Mouse (Mus musculus): Measurements from ENCODE around the gene Tspan18. TPM values are rescaled to one million over a fixed set of nuclear protein-coding genes. Genes with fewer than 3 reads are reported as not detected.

The Tspan18 gene
- polyA plus RNA-seq, 1 experiment from 2014 or later = 71.4 TPM

GRCm38 (mm10) chr2:93161914-93162664, 172.2 kb downstream of the Tspan18 start:
- DNase-seq (ENCODE audit: low spot score) = no peak
- H3K4me2 ChIP-seq (replicated peaks; ENCODE audit: low read depth, low read length) = no peak overlapping the region

DNA sequence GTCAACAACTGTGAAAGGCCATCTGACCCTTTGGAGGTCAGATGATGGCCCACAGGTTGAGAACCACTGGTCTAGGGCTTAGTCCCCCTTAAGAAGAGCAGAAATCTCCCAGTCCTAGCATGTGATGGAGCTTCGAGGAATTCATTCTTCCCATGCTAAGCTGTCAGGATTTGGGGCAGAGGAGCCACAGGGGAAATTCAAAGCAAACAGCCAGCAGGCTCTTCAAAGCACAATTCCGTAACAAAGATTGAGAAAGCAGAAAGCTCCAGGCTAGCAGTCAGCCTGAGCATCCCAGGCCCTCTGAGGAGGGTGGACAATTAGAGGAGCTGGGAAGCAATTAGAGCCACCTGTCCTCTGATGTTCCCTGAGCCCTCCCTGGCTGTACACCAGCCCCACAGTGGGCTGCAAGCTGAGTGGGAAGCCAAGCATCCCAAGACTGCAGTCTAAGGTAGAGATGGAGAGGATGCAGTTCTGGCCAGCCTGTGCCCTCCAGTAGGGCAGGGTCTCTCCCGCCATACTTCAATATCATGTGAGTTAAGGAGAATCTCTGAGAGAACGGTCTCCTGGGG, 173.8 kb downstream of the Tspan18 start:
- no peak overlapping the region for H3K9ac ChIP-seq (ENCODE audit: low read depth, low read length)
- WGBS = 74% methylated on average over 4 of the region's 4 CpGs
- H3K27me3 ChIP-seq (ENCODE audit: control insufficient read depth, insufficient read depth, low read length) = no peaks in the 10 kb centered on the region
- no peak overlapping the region for H3K27ac ChIP-seq (ENCODE audit: low read depth, low read length)
- H3K4me1 ChIP-seq (replicated peaks; ENCODE audit: control insufficient read depth, insufficient read depth, low read length) = no peaks in the 10 kb centered on the region
- no peak for ATAC-seq (ENCODE audit: low FRiP score)
- H3K36me3 ChIP-seq (ENCODE audit: control insufficient read depth, insufficient read depth, low read length) = no peaks in the 10 kb centered on the region
- no peak for DNase-seq (ENCODE audit: low spot score)
- no peaks in the 10 kb centered on the region for H3K9me3 ChIP-seq (ENCODE audit: control insufficient read depth, low read length)
- H3K4me2 ChIP-seq (replicated peaks; ENCODE audit: low read depth, low read length) = no peak overlapping the region
- H3K4me3 ChIP-seq (ENCODE audit: low read depth, low read length) = no peak overlapping the region

More at GRCm38 (mm10) chr2:93161914-93162664, 172.2 kb downstream of the Tspan18 start:
- H3K27me3 ChIP-seq (ENCODE audit: control insufficient read depth, insufficient read depth, low read length) = no peaks in the 10 kb centered on the region
- H3K4me3 ChIP-seq (ENCODE audit: low read depth, low read length) = no peak overlapping the region
- H3K27ac ChIP-seq (ENCODE audit: low read depth, low read length) = no peak overlapping the region
- H3K9ac ChIP-seq (ENCODE audit: low read depth, low read length) = no peak overlapping the region
- 82% methylated on average over 7 of the region's 7 CpGs for WGBS
- no peak for ATAC-seq (ENCODE audit: low FRiP score)
- H3K36me3 ChIP-seq (ENCODE audit: control insufficient read depth, insufficient read depth, low read length) = no peaks in the 10 kb centered on the region
- peaks cover 2% of the 10 kb centered on the region; the same call in 1 of the 2 replicates for H3K4me1 ChIP-seq (replicated peaks; ENCODE audit: control insufficient read depth, insufficient read depth, low read length)
- H3K9me3 ChIP-seq (ENCODE audit: control insufficient read depth, low read length) = no peaks in the 10 kb centered on the region

- WGBS = 86% methylated on average over 1 of the region's 1 CpGs
- DNase-seq (ENCODE audit: low spot score) = no peak
- Histone ChIP-seq H3K9me3 (ENCODE audit: control insufficient read depth, low read length) (no peaks in the 10 kb centered on the region), H3K9ac (ENCODE audit: low read depth, low read length) (no peak overlapping the region), H3K4me1 (replicated peaks; ENCODE audit: control insufficient read depth, insufficient read depth, low read length) (no peaks in the 10 kb centered on the region; the same call in 1 of the 2 replicates), H3K4me2 (replicated peaks; ENCODE audit: low read depth, low read length) (no peak overlapping the region), H3K36me3 (ENCODE audit: control insufficient read depth, insufficient read depth, low read length) (no peaks in the 10 kb centered on the region), H3K4me3 (ENCODE audit: low read depth, low read length) (no peak overlapping the region), H3K27me3 (ENCODE audit: control insufficient read depth, insufficient read depth, low read length) (no peaks in the 10 kb centered on the region), H3K27ac (ENCODE audit: low read depth, low read length) (no peak overlapping the region)
- ATAC-seq (ENCODE audit: low FRiP score) = no peak
These were observed 179.7 kb downstream of the Tspan18 start for GRCm38 (mm10) chr2:93154486-93155032.

DNA sequence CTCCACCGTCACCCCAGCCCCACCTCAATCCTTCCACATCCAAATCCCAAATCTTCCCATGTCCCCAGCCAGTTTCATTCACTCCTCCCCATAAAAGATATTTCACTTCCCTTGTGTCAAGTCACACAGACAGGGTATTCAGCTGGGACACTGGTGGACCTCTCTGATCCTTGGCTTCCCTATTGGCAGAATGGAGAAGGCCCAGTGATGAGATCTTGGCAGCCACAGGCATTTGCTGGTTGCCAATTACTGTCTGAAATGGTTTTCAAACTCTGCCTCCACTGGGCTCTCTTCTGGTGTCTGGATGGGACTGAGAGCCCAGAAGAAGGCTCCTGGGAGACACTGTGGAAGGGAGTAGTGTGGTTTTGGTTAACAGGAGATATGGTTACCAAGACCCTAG, 180.5 kb downstream of the Tspan18 start:
- Histone ChIP-seq H3K9me3 (ENCODE audit: control insufficient read depth, low read length) (no peaks in the 10 kb centered on the region), H3K4me2 (replicated peaks; ENCODE audit: low read depth, low read length) (no peak overlapping the region), H3K27ac (ENCODE audit: low read depth, low read length) (no peak overlapping the region), H3K36me3 (ENCODE audit: control insufficient read depth, insufficient read depth, low read length) (no peaks in the 10 kb centered on the region), H3K27me3 (ENCODE audit: control insufficient read depth, insufficient read depth, low read length) (no peaks in the 10 kb centered on the region), H3K4me1 (replicated peaks; ENCODE audit: control insufficient read depth, insufficient read depth, low read length) (no peaks in the 10 kb centered on the region; the same call in 1 of the 2 replicates), H3K9ac (ENCODE audit: low read depth, low read length) (no peak overlapping the region), H3K4me3 (ENCODE audit: low read depth, low read length) (no peak overlapping the region)
- ATAC-seq (ENCODE audit: low FRiP score) = no peak
- no peak for DNase-seq (ENCODE audit: low spot score)
- WGBS = 96% methylated on average over 1 of the region's 1 CpGs

DNA sequence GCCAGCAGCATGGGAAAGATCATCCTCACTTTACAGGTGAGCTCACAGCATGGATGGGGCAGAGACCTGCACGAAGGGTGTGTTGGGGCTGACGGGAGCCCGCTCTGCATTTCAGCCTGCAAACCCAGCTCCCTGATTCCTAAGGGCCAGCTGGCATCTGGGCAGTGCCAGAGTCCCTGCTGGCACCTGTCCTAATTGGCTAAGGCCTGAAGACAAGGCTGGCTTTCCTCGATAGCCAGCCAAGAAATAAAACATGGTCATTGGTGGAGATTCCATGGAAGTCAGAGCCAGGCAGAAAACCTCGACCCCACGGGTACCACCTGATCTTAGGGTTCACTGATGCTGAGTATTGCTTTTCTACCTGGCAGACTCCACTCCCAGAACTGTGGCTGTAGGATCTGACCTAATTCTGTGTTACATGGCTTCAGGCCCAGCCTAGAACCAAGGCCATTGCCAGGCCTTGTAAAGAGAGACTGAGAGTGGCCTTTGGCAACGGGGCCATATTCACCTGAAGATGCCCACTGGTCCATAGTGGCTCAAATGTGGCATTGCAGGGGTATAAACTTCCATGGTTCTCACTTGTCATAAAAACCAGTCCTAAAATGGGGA, 181.3 kb downstream of the Tspan18 start:
- 80% methylated on average over 7 of the region's 7 CpGs for WGBS
- no peaks in the 10 kb centered on the region for H3K36me3 ChIP-seq (ENCODE audit: control insufficient read depth, insufficient read depth, low read length)
- no peaks in the 10 kb centered on the region; the same call in 1 of the 2 replicates for H3K4me1 ChIP-seq (replicated peaks; ENCODE audit: control insufficient read depth, insufficient read depth, low read length)
- ATAC-seq (ENCODE audit: low FRiP score) (no peak), DNase-seq (ENCODE audit: low spot score) (no peak)
- no peaks in the 10 kb centered on the region for H3K27me3 ChIP-seq (ENCODE audit: control insufficient read depth, insufficient read depth, low read length)
- H3K4me2 ChIP-seq (replicated peaks; ENCODE audit: low read depth, low read length) = no peak overlapping the region
- H3K9ac ChIP-seq (ENCODE audit: low read depth, low read length) = no peak overlapping the region
- H3K9me3 ChIP-seq (ENCODE audit: control insufficient read depth, low read length) = no peaks in the 10 kb centered on the region
- no peak overlapping the region for H3K27ac ChIP-seq (ENCODE audit: low read depth, low read length)
- H3K4me3 ChIP-seq (ENCODE audit: low read depth, low read length) = no peak overlapping the region

DNA sequence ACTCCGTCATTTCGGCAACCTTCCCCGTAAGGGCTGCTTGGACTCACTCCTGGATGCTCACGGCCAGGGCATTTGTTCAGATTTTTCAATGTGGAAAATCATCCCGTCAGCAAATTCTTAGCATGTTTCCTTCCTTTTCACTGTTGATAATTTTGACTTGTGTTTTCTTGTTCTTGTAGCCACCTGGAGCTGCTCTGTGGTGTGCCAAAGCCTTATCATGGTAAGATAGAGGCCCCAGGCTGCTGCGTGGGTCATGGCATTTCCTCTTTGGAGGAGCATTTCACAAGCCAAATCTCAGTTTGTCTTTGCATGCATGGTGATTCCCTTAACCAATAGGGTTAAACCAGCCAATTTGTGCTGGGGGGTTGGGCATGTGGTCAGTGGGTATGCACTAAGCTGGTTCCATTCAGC, 182.1 kb downstream of the Tspan18 start:
- ATAC-seq (ENCODE audit: low FRiP score) (no peak), DNase-seq (ENCODE audit: low spot score) (no peak)
- no peak overlapping the region for H3K27ac ChIP-seq (ENCODE audit: low read depth, low read length)
- WGBS = 77% methylated on average over 6 of the region's 6 CpGs
- H3K4me2 ChIP-seq (replicated peaks; ENCODE audit: low read depth, low read length) = no peak overlapping the region
- H3K36me3 ChIP-seq (ENCODE audit: control insufficient read depth, insufficient read depth, low read length) = no peaks in the 10 kb centered on the region
- H3K27me3 ChIP-seq (ENCODE audit: control insufficient read depth, insufficient read depth, low read length) = no peaks in the 10 kb centered on the region
- H3K9me3 ChIP-seq (ENCODE audit: control insufficient read depth, low read length) = no peaks in the 10 kb centered on the region
- no peak overlapping the region for H3K9ac ChIP-seq (ENCODE audit: low read depth, low read length)
- H3K4me1 ChIP-seq (replicated peaks; ENCODE audit: control insufficient read depth, insufficient read depth, low read length) = no peaks in the 10 kb centered on the region; the same call in 1 of the 2 replicates
- no peak overlapping the region for H3K4me3 ChIP-seq (ENCODE audit: low read depth, low read length)

Other genes with a start within 250 kb of the Tspan18 start
- 204 and 221 TPM in 2 replicates for gene Trp53i11, start 147.0 kb downstream of the Tspan18 start, polyA plus RNA-seq (2014; fragmentation: Nextera tagmentation; extraction: Ambion mirVana)
- gene Cd82, start 128.6 kb upstream of the Tspan18 start, polyA plus RNA-seq (2014; fragmentation: Nextera tagmentation; extraction: Ambion mirVana) = 6.2 and 6.3 TPM in 2 replicates
- not detected in 2 replicates for gene Gm10803, start 226.1 kb upstream of the Tspan18 start, polyA plus RNA-seq (2014; fragmentation: Nextera tagmentation; extraction: Ambion mirVana)

Data from hindbrain, embryonic 11.5 days (tissue).